Mouse (Mus musculus): ENCODE results near the gene Cacna1c.

DNA sequence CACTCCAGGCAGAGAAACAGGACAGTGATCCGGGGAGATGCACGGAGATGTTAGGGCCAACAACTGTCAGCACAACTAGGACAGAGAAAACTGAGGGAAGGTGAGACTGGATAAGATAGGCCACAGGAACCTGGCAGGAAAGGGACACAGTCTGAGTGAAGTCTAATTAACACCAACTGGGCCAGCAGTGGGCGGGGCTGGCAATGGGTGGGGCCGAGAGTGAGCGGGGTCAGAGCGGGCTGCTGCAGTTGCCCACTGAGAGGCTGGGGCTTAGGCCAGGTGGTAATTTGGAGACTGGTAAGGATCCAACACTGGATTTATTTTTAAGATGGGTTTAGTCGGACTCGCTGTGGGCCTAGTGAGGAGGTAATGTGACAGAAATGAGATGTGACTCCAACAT is 418.8 kb downstream of the Cacna1c start:
- no peak for TF ChIP-seq GATA1 (IDR thresholded peaks at IDR 0.05; ENCODE audit: borderline replicate concordance, low read length)
- TF ChIP-seq FLI1 (IDR thresholded peaks at IDR 0.05; ENCODE audit: low read length), result no peak

Data from megakaryocyte, embryonic 14.5 days (primary cell).